Mouse (Mus musculus) cerebellum, adult 11 months (tissue): ENCODE results near the gene Tmem247.

Source experiments
- DNase-seq: peaks from one replicate; pipeline ENCODE4 v3.0.0; 2022

Gene Tmem247

DNA sequence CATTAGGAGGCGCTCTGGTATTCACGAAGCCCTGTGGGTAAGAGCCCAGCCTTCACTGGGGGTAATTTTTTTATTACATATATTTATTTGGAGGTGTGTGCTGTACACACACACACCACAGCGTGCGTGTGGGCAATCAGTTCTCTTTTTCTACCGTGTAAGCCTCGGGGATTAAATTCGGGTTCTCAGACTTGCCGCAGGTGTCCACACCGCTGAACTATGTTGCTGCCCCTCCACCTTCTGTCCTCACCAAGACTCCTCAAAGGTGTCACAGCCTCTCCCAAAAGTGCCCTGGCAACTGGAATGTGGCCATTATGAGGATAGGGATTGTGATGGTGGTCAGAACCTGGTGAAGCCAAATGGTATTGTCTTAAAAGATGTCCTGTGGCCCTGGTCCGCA, at the start of gene Tmem247:
TSS of gene Tmem247 (plus strand) at position 301 of the 400 bp plus-strand sequence.
- DNase-seq, result no peak

DNA sequence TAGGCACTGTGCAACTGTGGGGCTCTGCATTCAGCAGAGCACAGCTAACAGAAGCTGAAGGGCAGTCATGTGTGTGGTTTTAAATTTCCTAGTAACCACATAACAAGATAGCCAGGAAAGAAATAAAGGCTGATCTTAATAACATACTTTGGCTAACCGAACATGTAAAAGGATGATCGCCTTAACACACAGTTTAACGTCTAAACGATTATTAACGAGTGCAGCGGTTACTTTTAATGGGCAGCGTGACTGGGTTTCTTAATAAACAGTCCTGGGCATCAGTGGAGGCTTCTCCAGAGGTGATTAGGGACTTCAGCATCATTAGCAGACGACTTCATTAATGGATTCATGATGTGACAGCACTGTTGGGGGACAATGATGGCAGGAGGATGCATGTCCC, 46.6 kb upstream of the Tmem247 start:
- no peak for DNase-seq

DNA sequence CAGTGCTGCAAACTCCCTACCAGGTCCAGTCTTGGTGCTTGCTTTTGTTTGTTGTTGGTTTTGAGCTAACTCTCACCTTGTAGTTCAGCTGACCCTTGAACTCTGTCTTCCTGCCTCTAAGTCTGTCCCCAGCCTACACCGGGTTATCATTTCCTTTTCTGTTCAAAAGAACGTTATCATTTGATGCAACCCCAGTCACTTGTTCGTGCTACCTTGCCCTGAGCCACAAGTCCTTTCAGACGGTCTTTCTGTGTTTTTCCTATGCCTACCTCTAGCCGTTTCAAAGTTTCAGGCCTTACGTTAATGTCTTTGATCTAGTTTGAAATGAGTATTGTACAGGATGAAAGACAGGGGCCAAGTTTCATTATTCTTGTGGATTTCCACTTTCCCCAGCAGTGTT, 44.5 kb upstream of the Tmem247 start:
- no peak for DNase-seq

DNA sequence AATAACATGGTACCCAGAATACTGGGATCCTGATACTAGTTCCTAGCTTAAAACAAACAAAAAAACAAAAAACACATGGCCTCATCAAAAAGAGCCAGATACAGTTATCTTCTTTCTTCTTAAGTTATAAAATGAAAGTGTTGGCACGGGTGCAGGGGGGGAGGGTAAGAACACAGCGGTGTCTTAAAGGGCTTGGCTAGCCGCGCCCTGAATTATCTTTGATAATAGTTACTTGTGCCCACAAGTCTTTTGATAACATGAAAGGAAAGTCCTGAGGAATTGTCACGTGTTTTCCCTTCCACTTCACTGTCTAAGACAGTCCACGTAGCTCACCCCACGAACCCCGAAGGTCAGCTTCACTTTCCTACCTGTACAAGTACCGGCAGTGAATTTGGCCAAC, 40.2 kb upstream of the Tmem247 start:
- DNase-seq, result no peak

DNA sequence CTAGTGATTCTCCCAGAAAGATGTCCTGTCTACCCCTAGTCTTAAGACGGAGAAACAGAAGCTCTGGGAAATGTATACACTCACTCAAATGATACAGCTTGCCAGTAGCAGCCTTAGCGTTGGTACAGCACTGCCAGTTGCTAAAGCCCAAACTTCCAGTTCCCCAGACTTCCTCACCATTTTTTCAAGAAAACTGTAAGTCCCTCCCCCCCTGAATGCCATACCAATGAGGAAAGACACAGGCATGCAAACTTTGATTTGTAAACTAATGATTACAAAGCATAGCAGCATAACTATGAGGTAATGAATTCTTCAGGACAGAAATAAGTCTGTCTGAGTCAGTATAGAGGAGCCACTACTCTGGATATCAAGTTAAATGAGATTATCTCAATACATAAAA, 39.4 kb upstream of the Tmem247 start:
- no peak for DNase-seq

DNA sequence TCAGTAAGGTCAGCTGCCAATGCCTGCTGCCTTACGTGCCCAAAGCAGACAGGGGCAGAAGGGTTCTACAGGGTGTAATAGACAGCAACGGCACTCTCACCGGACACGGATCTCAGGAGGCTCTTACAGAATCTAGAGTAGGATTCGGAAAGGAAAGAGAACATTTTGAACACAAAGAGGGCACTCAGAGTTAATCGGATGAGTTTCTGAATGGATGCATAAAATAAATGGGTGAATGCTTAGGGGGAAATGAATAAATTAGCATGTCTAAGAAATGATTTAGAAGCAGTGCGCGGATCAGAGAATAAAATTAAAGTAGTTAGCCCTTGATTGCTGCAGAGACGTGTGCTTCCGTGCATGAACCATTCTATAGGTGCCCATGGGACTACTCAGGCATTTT, 37.1 kb upstream of the Tmem247 start:
- no peak for DNase-seq

DNA sequence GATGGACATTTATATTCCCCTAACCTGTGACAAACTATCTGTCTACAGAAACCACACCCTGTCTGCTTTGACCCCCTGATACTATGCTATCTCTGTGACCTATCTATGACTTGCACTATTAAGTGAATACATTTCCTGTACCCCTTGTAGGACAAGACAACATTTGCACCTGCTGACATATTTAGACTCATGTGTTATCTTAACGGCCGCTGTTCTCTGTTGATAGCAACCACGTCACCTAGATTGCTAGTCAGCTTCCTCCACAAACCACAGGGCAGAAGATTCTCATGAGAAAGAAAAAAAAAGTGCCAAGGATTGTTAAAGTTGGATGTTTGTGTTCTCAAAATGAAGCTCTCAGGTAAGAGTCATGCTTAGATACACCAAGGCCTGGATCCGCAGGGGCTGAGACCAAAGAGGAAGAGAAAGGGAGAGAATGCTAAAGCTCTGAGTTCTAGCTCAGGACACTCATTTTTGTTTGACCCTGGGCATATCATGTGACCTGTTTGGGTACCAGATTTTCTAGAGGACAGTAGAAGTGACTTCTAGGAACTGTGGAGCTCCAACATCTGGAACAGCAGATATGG, 36.6 kb upstream of the Tmem247 start:
- no peak for DNase-seq

DNA sequence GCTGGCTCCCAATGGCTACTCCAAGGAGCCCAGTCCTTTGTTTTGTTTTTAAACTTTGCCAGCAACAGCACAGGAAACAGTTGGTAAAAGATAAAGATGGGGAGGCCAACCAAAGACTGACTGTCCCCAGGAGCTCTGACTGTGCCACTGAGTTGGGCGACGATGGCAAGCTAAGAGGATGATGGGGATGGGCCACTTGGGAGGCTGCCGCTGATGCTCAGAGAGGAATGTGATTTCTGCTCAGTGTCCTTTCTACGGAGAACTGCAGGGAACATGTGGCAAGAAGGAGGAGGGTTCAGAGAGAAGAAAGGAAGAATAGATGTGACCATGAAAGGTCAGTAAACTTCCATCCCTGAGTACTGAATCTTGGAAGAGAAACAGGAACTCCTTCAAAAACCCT, 22.0 kb upstream of the Tmem247 start:
- DNase-seq, result no peak

DNA sequence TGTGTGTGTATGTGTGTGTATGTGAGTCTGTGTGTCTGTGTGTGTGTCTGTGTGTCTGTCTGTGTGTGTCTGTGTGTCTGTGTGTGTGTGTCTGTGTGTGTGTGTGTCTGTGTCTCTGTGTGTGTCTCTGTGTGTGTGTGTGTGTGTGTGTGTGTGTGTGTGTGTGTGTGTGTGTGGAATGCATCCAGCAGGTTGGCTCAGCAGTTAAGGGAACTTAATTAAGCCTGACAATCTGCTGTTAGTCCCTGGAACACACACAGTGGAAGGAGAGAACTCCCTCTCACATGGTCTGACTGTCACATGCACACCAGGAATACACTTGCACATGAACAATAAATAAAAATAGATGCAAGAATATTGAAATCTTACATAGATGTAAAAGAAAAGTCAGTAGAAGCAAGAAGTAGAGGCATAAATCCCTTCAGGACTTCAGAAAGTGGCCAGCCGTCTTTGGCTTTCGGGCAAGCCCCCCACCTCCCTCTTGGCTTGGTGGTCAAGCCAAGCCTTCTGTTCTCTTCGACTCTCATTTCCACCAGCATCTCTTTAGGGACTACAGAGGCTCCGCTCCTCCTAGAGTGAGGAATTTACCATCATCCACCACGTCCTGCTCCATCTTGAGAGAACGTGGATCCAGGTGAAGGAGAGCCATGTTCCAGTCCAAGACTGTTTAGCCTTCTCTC, 19.5 kb upstream of the Tmem247 start:
- no peak for DNase-seq

DNA sequence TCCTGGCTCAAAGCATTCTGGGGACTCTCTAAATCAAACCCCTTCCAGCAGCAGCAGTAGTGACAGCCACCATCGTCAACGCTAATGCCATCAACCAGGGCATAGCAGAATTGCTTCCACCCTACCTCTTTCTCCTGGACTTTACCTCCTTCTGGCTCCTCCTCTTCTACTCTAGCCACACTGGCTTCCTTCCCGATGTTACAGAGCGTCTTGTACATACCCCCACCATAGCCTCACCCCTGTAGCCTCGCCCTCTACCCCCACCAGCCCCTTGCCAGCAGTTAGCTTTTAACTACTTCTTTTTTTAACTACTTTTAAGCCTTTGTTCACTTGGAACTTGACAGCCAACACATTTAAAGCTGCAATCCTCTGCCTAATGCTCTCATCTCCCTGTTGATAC, 17.3 kb upstream of the Tmem247 start:
- no peak for DNase-seq

DNA sequence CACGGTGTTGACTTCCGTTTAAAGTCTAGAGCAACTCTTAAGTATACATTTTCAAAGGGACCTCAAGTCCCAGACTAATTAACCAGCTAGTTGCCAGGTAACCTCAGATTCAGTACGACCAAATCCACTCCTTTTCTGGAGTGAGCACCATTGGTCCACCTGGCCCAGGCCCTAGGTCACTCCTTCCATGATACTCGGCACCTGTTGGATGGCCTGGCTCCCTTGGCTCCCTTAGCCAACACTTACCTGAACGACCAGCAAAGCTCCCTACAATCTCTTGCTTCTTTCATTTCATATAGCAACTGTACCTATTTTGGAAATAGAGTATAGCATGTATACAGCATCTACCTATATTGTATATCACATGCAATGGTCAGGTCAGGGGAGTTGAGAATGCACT, 16.6 kb upstream of the Tmem247 start:
- DNase-seq, result no peak

DNA sequence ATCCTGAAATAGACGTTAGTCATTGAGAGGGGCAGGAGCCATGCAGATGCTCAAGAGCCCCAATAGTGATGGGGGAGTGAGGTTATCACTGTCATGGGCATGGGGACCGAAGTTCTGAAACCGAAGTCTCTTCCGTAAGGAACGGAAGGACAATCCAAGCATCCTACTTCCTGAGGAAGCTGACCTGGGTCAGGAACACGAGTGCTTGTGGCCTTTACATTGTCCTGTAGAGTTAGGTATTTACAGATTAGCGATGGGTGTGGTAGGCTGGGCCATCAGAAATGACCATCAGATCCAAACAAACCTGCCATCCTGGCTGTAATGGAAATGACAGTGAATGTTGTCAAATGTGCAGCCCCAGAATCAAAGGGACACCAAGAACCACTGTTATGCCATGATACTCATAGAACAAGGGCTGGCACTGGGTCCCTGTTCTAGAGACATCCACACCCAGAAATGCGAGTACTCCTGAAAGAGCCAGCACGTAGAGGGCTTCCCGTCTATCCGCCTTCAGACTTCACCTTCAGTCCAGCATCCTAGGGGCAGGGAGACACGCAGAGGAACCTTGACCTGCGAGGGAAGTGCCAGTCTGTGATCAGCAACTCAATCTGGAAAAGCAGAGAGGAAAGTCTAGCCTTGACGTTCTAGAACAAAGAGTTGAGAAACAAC, 14.6 kb upstream of the Tmem247 start:
- no peak for DNase-seq

DNA sequence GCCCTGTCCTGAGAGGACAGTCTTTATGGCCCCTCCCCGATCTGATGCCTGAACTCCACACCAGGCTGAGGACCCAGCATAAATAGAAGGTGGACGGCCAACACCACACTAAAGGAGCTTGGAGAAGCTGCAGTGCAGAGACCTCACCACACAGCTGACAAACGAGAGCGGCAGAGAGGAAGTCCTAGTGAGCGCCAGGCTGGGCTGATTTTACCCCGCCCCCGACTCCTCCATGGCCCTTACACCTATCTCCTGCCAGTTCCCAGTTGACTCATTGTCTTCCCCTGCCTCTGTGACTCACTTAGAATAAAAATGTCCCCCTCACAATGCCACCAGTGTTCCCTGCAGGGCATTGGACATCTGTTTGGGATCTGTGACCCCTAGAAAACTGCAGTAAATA, 13.6 kb upstream of the Tmem247 start:
- DNase-seq, result no peak

DNA sequence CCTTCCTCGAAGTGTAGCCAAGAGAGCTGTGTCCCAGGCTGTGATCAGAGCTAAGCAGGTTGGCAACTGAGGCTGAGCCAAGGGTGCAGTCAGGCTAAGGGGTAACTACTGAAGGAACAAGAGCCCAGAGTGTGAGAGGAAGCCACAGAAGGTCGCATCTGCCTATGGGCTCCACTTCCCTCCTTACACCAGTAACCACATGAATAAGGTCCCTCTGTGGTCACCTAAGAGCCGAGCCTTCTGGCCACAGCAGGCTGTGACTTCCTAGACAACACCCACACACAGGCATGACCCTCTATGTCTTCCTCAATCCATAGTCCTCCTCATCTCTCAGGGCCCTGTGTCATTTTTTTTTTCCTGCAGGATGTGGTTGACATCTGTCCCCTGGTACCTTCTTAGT, 12.9 kb upstream of the Tmem247 start:
- DNase-seq, result no peak

DNA sequence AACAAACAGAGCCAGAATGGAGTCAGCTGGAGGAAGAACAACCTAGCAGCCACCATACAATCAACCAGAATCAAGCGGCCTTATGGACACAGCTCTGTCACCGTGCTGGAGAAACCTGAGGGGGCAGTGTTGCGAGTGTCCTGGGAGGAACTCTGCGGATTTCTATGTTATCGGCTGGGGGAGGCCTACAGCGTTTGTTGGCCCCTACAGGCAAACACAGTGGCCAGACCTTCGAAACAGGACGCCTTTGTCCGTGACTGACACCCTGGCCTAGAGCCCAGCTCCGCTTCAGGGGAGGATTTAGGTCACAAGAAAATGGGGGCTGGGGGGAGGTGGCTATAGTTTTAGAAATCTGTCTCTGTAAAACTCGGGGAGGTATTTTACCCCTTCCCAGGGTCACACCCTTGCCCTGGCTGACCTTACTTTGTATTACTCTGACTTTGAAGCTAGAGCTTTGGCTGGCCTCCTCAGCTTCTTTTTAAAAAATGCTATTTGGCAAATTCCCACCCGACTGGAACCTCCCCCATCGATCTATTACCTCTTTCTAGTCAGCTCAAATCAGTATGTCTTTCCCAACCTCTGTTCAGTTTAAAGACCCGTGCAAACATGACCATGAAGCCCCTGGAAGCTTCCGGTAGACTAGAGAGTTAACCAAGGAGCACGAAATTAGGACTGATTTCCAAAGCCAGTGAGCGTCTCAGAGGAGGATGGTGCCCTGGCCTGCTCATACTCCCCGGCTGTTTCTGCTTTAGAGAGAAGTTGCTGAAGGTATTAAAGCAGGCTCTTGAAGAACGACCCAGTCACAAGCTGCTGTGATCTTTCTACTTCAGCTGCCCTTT, 11.6 kb upstream of the Tmem247 start:
- peak; percentile 22 for DNase-seq

DNA sequence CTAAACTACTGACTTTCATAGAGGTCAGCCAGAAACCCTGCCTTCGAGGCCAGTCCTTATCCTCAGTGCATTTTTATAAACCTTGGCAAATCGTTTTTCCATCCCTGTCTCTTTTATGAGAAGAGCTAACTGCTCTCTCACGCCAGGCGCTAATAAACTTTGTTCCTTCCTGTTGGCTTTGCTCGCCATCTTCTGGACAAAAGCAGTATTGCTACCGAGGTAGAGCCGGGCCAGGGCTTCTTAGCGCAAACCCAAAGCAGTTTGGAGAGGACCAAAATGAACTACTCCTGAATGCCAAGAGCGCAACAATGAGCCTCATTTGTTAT, 11.0 kb upstream of the Tmem247 start:
- DNase-seq, result peak; percentile 58

DNA sequence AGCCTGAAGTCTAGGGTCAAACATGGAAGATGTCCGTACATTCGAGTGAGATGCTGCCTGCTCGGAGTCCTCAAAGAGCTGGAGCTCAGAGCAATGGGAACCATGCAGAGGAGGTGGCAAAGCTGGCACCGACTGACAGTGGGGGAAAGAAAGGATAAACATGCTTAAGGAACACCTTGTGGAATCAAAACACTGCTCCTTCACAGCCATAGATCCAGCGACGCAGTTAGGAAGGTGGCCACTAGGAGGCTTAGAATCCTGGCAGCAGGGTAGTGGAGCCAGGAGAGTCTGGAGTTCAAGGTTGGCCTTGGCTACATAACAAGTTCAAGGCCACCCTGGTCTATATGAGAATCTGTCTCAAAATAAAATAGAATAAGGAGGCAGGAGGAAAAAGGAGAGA, 10.5 kb upstream of the Tmem247 start:
- DNase-seq, result no peak

DNA sequence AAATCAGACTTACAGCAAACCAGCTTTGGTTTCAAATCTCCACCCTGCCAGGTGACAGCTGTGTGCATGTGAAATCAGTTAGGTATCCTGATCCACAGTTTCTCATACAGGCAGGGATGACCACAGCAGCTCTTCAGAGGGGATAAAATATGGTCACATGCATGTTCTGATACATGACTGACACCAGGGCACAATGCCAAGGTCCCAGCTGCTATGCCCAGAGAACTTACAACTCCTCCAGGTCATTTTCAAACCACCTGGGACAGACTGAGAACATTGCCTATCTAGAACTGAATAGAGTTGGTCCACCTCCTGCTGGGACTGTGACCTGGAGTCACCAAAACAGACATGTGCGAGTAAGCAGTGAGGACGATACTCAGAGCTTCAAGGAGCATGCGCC, 10.1 kb upstream of the Tmem247 start:
- no peak for DNase-seq

DNA sequence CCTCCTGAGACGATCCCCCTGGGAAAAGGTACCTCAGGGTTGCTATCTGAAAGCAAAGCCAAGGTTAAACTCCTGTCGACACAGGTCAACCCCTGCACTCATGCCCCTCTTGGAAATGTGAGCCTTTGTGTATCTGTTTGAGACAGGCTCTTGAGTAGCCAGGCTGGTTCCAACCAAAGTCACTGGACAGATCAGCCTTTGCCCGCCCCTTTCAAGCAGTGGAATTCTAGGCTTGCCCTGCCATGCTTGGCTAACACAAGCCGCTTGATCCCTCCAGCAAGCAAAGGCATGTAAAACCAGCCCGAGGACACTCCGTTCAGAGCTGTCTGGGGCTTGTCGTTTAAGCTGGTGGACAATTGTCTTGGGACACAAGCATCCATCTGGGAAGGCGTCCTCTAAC, 8.8 kb upstream of the Tmem247 start:
- DNase-seq, result no peak

DNA sequence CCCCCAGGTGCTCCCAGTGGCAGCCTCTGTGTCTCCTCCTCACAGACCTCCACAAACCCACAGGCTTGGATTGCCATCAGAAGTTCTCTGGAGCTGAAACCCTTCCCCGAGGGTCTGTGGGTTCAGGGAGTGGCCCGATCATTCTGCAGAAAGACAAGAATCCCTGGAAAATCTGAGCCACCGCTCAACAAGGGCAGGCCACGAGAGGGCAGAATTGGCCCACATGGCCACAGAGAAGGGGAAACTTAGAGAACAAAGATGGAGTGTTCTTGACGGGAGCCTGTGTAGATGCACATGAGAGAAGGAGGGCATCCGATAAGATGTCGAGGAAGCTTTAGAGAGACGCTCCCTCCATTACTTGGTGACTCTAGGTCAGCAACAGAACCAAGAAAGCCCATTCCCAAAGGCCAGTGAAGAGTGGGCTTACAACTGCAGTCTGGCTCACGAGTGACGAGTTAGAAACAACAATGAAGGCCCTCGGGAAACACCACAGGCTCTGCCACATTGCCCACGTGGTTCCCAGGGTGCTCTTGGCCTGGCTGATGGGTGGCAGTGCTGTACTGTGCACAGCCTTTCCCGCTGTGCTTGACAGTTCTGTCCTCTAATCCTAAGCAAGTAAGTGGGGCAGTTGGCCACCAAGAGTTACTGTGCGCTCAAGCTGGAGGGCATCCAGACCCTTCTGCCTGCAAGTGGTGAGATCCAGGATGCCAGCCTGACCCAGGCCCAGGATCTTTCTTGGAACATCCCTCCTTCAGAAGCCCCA, 7.2 kb upstream of the Tmem247 start:
- peak; percentile 14 for DNase-seq

DNA sequence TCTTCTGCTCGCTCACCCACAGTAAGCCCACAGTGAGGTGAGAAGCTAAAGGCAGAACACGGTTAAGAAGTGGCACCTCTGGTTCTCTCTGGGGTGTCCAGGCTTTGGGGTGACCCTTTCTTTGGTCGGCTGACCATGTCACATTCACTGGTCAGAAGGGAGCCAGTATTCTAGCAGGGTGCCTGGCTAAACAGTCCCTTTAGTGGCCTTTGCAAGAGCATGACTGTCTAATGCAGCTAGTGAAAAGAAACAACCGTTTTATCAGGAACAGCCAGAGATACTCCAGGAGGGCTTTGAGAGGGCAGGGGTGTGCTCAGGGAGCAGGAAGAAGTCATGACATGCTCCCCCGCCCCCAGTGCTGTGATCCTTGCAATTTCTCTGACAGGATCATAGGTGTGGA, 5.9 kb upstream of the Tmem247 start:
- no peak for DNase-seq

DNA sequence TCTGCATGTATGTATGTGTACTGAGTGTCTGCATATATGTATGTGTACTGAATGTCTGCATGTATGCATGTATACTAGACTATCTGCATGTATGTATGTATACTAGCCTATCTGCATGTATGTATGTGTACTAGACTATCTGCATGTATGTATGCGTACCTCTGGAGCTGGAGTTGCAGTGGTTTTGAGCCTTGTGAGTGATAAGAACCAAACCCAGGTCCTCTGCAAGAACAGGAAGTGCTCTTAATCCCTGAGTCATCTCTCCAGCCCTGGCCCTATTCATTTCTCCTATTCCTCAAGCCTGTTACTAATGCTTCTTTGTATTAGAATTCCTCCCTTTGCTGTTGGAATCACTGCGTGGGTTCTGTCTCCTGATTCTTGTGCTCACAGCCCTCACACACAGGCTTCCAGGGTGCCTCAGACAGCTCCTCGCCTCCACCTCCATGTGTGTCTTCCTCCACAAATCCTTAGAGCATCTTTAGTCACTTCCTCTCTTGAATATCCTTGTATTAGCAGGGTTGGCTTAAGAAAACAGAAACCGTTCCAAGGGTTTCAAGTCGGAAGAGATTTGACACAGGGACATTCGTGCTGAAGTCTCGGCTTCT, 4.0 kb upstream of the Tmem247 start:
- no peak for DNase-seq

DNA sequence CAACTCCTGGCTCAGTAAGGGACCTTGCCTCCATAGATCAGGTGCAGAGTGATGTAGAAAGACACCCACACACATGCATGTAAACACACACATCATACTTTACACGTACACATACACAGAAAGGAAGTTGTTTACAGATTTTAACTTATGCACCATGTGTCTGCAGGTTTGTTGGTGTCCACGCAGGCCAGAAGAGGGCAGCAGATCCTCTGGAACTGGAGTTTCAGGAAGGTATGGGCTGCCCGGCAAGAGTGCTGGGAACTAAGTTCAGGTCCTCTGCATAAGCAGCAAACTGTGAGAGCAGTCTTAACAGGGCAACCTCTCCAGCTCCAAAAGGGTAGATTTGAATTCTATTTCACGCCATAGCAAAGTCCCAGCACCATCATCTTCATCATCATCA, 1.6 kb upstream of the Tmem247 start:
- DNase-seq, result no peak
